Mouse (Mus musculus) cerebellum, postnatal 25 days (tissue): Measurements from ENCODE around the gene Ly6g6d.

Experiments
- DNase-seq, 2 experiments: peaks; one replicate each; pipeline ENCODE4 v3.0.0; 2021; ENCODE audit warnings: mixed read lengths in 2 of 2

Ly6g6d gene

GRCm38 (mm10) chr17:35097164-35097655 is 19.3 kb upstream of the Ly6g6d start:
- peak; percentile 79 to 82 for DNase-seq

- DNase-seq, result peak; percentile 61 to 63
Observed at GRCm38 (mm10) chr17:35096597-35096996, 18.7 kb upstream of the Ly6g6d start.

GRCm38 (mm10) chr17:35094475-35095365 is 16.9 kb upstream of the Ly6g6d start:
- DNase-seq, result peak in 1 of 2 experiments; percentile 40

GRCm38 (mm10) chr17:35092403-35093198 is 14.7 kb upstream of the Ly6g6d start:
- no peak for DNase-seq

- DNase-seq, result peak; percentile 87
Observed at GRCm38 (mm10) chr17:35090166-35090932, 12.5 kb upstream of the Ly6g6d start.

- DNase-seq, result peak; percentile 96 to 97
Observed at GRCm38 (mm10) chr17:35088825-35089644, 11.2 kb upstream of the Ly6g6d start, which contains the start of gene Abhd16a. Abhd16a (plus strand) TSS chr17:35089263.

GRCm38 (mm10) chr17:35088151-35088550 is 10.3 kb upstream of the Ly6g6d start:
- DNase-seq, result peak in 1 of 2 experiments; percentile 48

GRCm38 (mm10) chr17:35085208-35085865 is 7.5 kb upstream of the Ly6g6d start, which contains the start of gene Ly6g6f:
Ly6g6f (minus strand) TSS chr17:35085610.
- DNase-seq, result no peak

- DNase-seq, result no peak
Observed at GRCm38 (mm10) chr17:35083929-35084497, 6.1 kb upstream of the Ly6g6d start.

GRCm38 (mm10) chr17:35082841-35083576 is 5.1 kb upstream of the Ly6g6d start:
- DNase-seq, result peak; percentile 82 to 83

- no peak for DNase-seq
Observed at GRCm38 (mm10) chr17:35080710-35081109, 2.8 kb upstream of the Ly6g6d start.

GRCm38 (mm10) chr17:35080248-35080647 is 2.4 kb upstream of the Ly6g6d start:
- DNase-seq, result no peak

- peak in 1 of 2 experiments; percentile 40 for DNase-seq
Observed at GRCm38 (mm10) chr17:35079778-35080177, 1.9 kb upstream of the Ly6g6d start.

- DNase-seq, result peak in 1 of 2 experiments; percentile 30
Observed at GRCm38 (mm10) chr17:35077285-35077684, 580 bp downstream of the Ly6g6d start.

GRCm38 (mm10) chr17:35076507-35077176 is 1.2 kb downstream of the Ly6g6d start, which contains the start of gene Ly6g6e:
Ly6g6e (plus strand) TSS chr17:35076902.
- DNase-seq, result peak in 1 of 2 experiments; percentile 27

GRCm38 (mm10) chr17:35074097-35074496 is 3.8 kb downstream of the Ly6g6d start:
- peak; percentile 86 to 91 for DNase-seq

- peak; percentile 49 to 52 for DNase-seq
Observed at GRCm38 (mm10) chr17:35071454-35071853, 6.4 kb downstream of the Ly6g6d start.

GRCm38 (mm10) chr17:35070556-35071229 is 7.2 kb downstream of the Ly6g6d start:
- DNase-seq, result peak; percentile 85 to 91
